25 mouse cellular contexts compared by ENCODE assay signal in genomic region chr4:62276642-62277041, GRCm38 (mm10). TPM values are rescaled to one million over a fixed set of nuclear protein-coding genes. Genes with fewer than 3 reads are reported as not detected.
"Had no signal": no experiment of that assay in that cellular context is flagged by ENCODE, and none has a peak within 500 bp of the region (broad histone marks: within the 10 kb centered on the region; RNA-seq: fewer than 3 reads in every experiment).

No protein-coding gene starts in this region.

- H3K27ac ChIP-seq: limb, embryonic 12.5 days; limb, embryonic 15.5 days; liver, embryonic 14.5 days; midbrain, embryonic 12.5 days; neural tube, embryonic 13.5 days had no signal

- DNase-seq: kidney, adult 18-20 months; kidney, adult 9 months; kidney, postnatal 14 days; kidney, postnatal 4 days; left cerebral cortex, postnatal 4 days; liver, postnatal 0 days; lung, postnatal 36 days; retina, postnatal 1 day; right cerebral cortex, postnatal 14 days; right cerebral cortex, postnatal 4 days; thymus, adult 18-20 months; thymus, postnatal 36 days had no signal

- H3K9ac ChIP-seq: limb, embryonic 12.5 days; limb, embryonic 15.5 days; liver, embryonic 14.5 days; liver, postnatal 0 days; midbrain, embryonic 12.5 days; neural tube, embryonic 13.5 days had no signal

- ATAC-seq: inflammation-experienced regulatory T-cells, adult 6 months; intestine, embryonic 16.5 days; liver, postnatal 0 days; midbrain, embryonic 16.5 days had no signal

- H3K4me3 ChIP-seq: limb, embryonic 12.5 days; limb, embryonic 15.5 days; midbrain, embryonic 12.5 days; myocyte; neural tube, embryonic 13.5 days had no signal

- H3K4me2 ChIP-seq: limb, embryonic 12.5 days; limb, embryonic 15.5 days; liver, embryonic 11.5 days; midbrain, embryonic 12.5 days; neural tube, embryonic 13.5 days had no signal

- H3K36me3 ChIP-seq: limb, embryonic 12.5 days; limb, embryonic 15.5 days; midbrain, embryonic 12.5 days; neural tube, embryonic 13.5 days had no signal

- H3K4me1 ChIP-seq: limb, embryonic 12.5 days had no signal

- H3K27me3 ChIP-seq: limb, embryonic 12.5 days; limb, embryonic 15.5 days; midbrain, embryonic 12.5 days; neural tube, embryonic 13.5 days had no signal

- H3K9me3 ChIP-seq: limb, embryonic 12.5 days; limb, embryonic 15.5 days; midbrain, embryonic 12.5 days; neural tube, embryonic 13.5 days had no signal

RNA-seq across cellular contexts. Expression of gene Zfp37, which starts 45.8 kb away (rescaled TPM):
- total RNA-seq: megakaryocyte-erythroid progenitor cell, adult 5-6 weeks; monocyte, adult 5-6 weeks; neutrophil, adult 5-6 weeks had no signal
- polyA plus RNA-seq: inflammation-experienced regulatory T-cells, adult 6 months had no signal
